Mouse (Mus musculus) adipocyte (in vitro differentiated cells): Measurements from ENCODE around the gene Rnasel.

Experiments used
- DNase-seq: peaks from one replicate; pipeline ENCODE4 v3.0.0-alpha.2; 2016; ENCODE audit warnings: low spot score

Rnasel gene

DNA sequence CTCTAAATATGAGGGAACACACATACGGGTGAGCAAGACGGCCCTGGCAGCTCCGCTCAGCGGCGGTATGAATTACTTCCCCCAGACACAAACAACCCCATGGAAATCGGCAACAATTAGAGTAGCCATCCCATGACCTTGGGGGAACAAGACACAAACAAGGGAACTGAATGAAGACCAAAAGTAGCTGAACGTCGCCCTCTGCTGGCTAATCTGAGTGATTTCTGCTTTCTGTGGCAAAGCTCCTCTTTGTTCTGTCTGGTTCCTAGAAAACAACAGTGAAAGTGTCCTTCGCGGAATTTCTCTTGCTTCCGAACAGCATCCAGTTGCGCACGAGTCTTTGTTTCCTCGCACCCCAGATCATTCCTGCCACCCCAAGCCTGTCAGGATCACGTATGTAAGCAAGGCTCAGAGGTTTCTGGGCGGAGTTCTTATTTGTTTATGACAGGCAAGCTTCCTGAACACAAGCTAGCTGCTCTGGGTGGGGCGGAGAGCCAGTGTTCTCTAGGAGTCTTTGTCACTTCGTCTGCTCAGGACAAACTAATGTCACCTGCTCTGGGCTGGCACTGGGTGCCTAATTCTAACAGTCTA, at the start of gene Rnasel:
Gene Rnasel, plus strand, starts transcription at position 216 of the 591 bp plus-strand sequence.
- peak; percentile 84 for DNase-seq

DNA sequence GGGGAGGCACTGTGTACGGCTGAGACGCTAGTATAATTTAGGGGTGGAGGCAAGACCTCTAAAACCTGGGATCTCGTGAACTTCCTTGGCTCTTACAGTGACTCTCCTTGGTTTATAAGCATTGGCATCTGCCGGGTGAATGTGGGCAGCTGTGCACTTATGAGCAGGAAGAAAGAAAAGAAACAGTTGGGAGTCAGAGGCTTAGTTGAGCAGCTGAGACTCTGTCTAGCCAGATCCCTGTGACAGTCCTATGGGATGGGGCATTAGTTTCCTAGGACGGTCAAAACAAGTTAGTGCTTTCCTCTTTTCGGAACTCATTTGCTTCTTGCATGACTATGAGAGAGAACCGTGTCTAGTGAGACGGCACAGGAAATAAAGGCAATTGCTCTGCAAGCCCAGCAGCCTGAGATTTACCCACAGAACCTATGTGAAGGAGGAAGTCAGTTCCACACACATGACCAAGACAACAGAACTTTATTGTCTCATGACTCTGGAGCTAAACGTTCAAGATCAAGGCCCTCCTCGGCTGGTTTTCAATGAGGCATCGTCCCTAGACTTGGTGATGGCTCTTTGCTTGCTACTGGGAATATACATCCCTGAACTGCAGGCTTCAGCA, 48.7 kb upstream of the Rnasel start:
- DNase-seq, result no peak

DNA sequence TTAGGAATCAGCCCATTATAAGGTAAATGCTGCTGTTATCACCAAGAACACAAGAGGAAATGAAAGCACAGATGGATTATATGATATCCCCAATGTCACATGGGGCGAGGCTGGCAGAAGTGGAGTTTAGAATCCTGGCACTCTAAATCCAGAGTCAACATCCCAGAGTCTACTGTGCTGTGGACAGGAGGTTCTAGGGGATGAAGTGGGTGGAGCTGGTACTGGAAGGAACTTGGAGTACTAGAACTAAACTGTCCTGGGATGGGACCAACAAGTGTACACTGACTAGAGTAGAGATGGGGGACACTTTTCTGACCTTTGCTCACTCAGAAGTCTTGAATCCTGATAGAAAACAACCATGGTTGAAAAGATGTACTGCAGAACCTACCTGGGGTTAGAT, 47.8 kb upstream of the Rnasel start:
- no peak for DNase-seq

DNA sequence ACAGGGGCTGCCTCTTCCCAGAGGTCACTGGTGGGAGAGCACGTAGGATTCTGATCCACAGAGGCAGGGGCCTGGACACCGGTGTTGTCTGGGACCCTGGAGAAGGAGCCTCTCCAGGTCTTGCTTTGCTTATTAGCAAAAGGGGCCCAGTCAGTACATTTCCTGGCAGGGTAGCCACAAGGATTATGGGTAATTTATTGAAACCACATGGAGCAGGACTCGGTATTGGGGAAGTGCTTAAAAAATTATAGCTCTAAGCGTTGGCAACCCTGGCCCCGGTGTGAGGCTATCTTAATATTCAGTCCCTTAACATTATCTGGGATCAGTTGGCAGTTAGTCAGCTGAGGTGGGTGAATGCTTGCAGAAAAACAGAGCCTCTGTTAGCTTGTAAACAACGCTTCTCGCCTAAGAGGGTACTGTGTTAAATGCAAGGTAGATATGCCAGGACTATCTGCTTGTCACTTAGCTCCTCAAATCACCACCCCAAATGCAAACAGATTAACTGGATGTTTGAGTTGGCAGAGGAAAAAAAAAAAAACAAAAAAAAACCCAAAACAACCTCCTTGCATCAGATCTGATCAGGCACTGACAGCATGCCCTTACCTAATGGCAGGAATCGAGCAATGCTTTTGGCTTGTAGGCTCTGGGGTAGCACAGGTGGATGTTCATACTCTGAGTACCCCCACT, 46.9 kb upstream of the Rnasel start:
- no peak for DNase-seq

DNA sequence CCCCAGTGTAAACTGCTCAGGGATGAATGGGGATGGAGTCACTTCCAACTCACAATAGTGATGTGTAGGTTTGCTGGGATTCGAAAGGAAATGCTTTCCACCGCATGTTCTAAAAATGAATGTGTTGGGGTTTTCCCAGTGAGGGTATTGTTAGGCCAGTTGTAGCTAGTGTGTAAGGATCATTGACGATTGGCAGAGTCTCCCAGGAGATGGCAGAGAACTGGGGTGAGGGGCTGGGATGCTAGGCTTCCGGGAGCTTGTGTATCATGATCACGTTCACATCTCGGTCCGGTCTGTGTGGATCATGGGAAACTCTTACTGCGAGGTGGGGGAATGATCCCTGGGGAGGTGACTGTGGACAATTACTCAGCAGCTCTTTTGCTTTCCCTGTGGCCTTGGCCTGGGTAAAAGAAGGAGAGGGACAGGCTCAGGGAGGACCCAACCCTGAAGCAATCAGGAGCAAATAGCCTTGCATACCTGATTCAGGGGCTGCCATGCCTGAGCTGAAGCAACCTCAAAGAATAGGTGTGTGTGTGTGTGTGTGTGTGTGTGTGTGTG, 46.3 kb upstream of the Rnasel start:
- no peak for DNase-seq

DNA sequence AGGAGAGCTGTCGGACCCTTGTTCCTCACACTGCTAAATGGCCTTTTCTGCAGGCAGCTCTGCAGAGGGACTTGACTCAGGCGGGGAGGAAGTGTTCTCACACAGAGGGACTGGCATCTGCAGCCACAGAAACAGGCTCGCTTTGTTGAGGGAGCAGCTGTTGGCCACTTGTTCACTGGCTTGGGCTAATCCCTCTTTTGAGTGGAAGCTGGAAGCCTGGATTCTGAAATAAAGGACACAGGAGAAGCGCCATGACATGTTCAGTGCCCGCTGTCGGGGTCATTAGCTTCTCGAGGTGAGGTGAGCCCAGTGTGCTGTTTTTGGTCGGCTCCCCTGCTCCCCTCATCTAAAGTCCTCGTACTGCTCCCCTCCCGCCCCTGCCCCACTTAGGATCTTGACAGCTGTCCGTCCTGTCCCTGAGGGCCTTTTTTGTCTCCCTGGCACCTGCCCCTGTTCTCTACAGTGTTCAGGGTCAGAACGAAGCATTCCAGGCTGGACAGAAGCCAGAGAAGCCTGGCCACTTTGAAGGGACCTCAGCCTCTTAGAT, 45.7 kb upstream of the Rnasel start:
- no peak for DNase-seq

DNA sequence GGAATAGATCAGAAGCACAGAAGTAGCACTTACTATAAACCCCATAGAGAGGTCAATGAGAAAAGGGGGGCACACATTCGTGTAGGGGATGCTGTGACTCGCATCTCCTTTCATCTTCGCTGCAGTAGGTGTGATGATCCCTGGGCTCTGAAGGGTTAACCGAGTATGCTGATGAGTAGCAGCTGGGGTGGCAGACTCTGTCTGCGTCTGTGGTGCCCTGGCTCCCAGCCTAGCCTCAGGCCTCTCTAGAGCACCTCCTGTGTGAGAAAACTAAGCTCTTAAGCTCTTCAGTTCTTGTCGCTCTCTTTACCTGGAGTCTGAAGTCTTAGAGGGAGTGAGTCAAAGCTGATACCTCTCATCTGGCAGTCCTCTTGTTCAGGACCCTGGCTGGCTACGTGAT, 45.1 kb upstream of the Rnasel start:
- DNase-seq, result no peak

DNA sequence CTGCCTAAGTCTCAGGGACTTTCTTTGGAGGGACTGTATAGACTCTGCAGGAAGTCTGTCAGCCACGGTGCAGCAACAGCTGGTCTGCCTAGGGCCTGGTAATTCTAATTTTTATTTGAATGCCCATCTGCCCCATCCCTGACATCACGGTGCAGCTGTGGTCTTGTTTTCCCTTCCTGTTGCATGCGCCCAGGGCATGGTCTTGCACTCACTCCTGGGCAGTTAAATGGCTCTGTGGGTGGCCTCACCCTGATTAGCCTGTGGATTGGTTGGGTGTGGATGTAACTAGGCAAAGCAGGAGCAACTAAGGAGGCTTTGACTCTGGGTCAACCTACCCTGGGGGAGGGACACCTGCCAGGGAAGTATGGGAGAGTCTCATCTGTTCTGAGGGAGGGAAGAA, 44.2 kb upstream of the Rnasel start:
- DNase-seq, result no peak

DNA sequence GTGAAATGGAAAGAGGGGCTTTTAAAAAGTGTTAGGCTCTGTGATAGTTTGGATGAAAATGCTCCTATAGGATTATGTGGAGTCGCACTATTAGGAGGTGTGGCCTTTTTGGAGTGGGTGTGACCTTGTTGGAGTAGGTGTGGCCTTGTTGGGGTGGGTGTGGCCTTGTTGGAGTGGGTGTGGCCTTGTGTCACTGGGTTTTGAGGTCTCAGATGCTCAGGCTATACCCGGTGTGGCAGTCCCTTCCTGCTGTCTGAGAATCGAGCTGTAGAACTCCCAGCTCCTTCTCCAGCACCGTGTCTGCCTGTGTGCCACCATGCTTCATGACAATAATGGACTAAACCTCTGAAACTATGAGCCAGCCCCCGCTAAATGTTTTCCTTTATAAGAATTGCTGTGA, 40.6 kb upstream of the Rnasel start:
- no peak for DNase-seq

DNA sequence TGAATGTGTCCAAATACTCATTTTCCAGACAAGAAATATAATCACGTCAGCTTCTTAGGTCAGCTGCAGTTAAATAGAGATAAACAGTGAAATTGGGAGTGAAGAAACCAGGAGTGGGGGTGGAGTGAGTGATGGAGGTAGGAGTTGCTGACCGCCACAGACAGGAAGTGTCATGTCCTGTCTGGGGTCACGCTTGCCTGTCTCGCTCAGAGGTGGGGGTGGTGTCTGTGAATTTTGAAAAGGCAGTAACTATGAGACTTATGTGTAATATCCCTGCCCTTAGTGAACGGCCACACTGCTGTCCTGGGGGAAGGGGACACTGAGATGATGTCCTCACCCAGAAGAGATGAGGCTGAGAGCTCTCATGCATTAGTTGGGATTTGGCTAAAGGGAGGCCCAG, 39.8 kb upstream of the Rnasel start:
- DNase-seq, result no peak

DNA sequence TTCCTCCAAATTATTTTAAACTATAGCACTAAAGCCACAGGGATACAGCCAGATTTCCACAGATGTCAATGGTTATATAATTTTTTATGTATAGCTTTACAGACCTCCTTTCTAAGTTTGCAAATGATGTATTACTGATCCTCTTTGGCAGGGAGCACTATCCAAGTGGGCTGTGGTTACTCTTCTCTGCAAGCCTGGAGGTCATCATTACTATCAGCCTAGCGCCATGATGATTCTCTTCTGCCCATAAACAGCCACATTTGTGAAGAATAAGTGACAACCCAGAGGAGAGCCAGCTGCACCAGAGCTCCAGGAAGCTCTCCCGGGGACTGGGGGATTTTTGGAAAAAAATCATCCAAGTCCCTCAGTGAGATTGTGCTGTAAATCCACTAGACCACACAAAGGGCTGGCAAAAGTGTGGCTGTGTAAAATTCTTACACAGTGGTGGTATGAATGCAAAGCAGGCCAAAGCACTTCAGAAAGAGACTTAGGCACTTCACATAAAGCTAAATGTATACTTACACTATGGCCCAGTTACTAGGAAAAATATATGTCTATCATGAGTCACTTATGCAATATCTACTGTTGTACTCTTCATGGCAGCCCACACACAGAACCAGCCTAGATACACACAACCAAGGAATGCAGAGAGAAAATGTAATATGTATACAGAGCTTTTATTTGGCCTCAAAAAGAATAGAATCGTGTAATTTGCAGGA, 37.5 kb upstream of the Rnasel start:
- no peak for DNase-seq

DNA sequence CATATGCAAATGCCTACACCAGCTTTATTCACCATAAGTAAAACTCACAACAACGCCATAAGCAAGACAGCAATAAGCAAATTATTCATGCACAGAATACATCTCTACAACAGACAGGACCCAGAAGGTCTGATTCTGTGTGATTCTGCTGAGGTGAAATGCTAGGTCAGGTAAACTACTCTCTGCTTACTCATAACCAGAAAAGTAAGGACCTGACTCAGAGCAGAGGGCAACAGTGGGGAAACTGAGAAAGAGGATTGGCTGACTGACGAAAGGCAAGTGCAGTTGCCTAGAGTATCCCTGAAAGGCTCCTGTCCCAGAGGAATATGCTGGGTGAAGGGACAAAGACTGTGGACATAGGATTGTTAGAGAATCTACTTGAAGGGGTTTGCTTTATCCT, 36.6 kb upstream of the Rnasel start:
- no peak for DNase-seq

DNA sequence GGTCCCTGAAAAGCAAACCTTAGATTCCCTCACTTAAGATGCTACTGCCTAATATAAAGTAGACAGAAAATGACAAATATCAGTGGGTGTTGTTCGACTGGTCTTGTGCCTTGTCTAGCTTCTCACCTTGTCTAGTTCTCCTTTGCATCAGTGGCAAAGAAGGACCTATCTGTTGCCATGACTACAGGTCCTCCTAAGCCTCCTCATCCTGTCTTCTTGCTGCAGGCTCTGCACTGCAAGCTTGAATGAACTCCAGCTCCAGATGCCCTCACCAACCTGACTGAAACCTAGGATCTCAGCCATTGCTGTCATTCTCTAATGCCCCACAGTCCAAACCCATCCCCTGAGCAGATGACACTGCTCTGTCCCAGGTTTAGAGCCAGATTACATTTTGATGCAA, 31.2 kb upstream of the Rnasel start:
- no peak for DNase-seq

DNA sequence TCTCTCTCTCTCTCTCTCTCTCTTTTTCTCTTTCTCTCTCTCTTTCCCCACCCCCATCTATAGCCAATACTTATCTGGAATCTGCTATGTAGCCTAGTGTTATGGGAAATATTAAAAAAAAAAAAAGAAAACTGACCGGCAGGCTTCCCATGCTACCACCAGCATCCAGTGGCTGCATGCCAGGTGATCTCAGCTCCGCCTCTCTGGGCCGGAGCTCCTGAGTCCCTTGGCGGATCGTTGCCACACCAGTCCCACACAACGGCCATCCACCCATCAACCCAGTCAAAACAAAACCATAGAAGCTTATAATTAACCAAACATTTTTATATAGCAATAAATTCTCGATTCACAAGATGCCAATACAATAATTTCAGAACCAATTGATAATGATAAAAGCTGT, 28.3 kb upstream of the Rnasel start:
- DNase-seq, result peak; percentile 45

DNA sequence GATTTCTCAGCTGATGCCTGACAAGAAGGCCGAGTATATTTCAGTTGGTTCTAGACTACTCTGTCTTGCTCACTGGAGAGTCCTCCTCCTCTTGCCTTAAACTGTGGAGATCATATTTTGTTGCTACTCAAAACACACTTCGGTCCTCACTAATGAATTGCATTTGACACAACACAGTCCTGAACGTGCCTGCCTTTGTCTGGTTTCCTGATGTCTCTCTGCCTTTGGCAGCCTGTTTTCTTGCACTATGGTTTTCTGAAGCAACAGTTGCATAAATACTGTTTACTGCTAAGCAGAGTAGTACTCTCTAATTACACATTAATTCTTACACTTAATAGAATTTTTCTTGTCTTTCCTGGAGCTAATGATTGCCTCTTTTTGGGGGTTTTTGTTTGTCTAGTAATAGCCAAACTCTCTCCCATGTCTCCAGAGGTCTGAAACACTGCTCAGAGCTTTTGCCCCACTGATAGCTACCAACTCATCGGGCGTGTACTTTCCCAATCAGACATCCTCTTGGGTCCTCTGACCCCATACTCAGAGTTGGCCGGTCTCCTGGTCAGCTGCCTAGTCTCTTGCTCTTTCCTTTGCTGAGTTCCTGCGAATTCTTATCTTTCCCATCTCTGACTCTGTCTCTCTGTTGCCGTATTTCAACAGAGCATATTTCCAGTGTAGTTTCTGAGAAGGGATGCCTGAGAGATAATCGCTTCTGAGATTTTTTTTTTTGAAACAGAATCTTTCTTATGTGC, 27.5 kb upstream of the Rnasel start:
- DNase-seq, result peak; percentile 94

DNA sequence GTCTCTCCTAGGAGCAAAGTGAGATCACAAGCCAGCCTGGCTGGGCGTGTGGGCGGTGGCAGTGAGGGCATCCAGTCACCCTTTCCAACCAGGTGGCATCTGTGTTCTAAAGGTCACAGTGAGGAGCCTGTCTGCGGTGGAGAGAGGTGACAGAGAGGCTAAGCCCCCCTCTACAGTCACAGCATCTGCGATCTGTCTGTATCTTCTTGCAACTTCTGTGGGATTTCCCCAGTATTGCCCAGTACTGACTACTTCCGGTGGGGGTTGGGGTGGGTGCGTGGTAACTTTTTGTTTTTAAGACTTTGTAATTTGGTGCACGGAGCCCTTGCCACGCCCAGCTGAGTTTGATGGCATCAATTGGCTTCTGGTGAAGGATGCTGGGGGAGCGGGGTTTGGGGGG, 25.8 kb upstream of the Rnasel start:
- DNase-seq, result no peak

DNA sequence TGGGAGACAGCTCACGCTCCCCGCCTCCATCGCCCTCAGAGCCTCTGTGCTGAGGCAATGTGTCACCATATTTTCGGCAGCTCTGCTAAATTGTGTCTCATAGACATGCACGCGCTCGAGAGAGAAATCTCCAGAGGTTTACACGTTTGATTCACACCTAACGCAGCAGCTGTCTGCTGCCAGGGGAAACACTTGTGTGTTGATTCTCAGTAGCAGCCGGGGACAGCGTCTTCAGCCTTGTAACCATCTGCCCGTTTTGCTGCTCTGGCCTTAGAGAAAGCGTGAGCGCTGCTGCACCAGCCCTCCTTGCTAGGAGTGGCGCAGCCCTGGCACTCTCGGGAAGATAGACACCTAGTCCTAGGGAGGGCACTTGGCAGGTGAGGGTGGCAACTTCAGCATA, 22.6 kb upstream of the Rnasel start:
- no peak for DNase-seq

DNA sequence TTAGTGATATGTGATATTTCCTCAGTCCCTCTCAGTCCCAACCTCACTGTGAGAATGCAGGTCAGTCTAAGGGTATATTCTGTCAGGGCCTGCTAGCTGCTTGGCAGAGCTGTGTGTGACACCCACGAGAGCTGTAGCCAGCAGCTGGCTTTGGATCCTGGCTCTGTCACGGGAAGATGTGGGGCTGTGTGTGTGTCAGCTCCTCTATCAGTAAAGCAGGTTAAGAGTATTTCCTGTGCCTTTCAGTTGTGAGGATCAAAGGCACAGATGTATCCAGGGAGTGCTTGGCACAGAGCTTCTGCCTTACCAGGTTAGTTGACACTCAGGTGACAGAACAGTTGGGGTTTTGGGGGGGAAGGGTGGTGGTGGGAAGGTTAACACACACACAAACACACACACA, 19.4 kb upstream of the Rnasel start:
- DNase-seq, result no peak

DNA sequence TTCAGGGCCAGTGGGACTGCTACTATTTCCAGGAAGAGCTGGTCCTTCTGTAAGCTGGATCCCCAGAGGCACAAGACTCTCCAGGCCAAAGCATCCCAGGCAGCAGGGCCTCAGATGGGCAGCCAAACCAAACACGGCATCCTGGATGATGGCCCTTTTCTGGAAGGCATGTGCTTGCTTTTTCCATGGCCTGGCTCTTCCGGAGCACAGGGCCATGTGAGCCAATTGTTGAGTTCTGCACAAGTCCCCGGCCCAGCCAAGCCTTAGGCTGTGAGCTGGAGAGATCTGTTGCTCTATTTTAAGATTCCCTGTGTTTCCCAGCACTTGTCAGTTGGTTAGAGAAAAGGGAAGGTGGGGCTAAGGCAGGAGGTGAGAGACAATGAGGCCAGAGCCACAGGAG, 18.6 kb upstream of the Rnasel start:
- DNase-seq, result peak; percentile 95

DNA sequence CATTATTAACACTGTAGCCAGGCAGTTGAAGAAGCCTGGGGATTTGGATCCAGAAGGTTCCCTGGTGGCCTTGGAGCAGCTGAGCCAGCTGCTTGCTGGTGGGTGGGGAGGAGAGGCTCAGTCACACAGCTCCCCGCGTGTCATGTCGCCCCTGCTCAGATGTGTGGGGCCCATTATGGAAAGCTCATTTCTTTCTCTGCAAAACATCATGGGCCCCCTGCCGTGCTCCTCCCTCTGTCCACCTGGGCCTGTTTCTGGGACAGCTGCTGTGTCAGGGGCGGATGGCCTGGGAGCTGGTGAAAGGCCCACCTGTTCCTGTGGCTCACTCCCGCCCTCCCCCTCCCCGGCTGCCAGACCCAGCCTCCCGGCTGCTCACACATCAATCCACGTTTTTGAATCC, 16.0 kb upstream of the Rnasel start:
- DNase-seq, result no peak

DNA sequence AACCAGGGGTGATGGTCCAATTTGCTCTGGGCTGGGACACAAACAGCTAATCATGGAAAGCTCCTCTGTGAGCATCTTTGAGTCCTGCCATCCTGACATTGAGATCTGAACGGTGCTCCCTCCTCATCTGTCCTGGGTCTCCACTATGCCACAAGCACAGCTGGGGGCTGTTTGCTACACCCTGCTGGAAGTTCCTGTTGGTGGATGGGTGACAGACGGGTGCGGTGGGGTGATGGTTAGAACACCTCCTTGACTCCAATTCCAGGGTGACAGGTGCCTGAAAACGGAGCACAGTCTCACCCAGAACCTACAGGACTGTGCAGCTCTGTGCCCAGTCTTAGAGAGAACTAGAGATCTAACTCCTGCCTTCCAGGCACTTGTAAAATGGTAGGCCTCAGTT, 14.4 kb upstream of the Rnasel start:
- no peak for DNase-seq

DNA sequence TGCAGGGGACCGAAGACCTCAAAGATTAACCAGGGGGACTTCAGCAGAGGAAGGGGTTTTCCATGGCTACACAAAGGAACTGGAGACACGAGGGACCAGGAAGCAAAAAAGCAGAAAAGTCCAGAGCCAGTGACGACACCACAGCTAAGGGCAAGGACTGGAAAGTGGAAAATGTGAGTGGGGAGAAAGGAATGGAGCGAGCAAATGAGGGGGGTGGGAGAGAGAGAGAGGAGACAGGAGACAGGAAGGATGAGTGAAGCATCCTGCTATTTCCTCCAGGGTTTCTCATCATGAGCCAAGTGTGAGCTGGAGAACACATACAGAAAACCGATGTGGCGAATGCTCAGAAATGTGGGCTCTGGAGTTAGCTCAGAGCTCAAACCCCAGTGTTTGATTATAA, 13.1 kb upstream of the Rnasel start:
- no peak for DNase-seq
